Mouse (Mus musculus): ENCODE data around the gene Psd4. TPM values are rescaled to one million over a fixed set of nuclear protein-coding genes. Genes with fewer than 3 reads are reported as not detected.

Gene Psd4
- polyA plus RNA-seq, 1 experiment from 2014 or later = 5.4 TPM

- H3K9me3 ChIP-seq (ENCODE audit: control insufficient read depth) = no peaks in the 10 kb centered on the region
- no peaks in the 10 kb centered on the region for H3K4me1 ChIP-seq (replicated peaks; ENCODE audit: control insufficient read depth, insufficient read depth, low read length)
- H3K9ac ChIP-seq (ENCODE audit: low read depth, low read length) = no peak overlapping the region
- no peak overlapping the region for H3K4me3 ChIP-seq (ENCODE audit: low read depth, low read length)
- no peak overlapping the region for H3K27ac ChIP-seq (ENCODE audit: low read depth, low read length)
- ATAC-seq = no peak
- no peaks in the 10 kb centered on the region for H3K27me3 ChIP-seq (replicated peaks; ENCODE audit: control insufficient read depth, insufficient read depth, low read length)
- 74% methylated on average over 8 of the region's 8 CpGs for WGBS
- TF ChIP-seq CTCF (IDR thresholded peaks at IDR 0.05; ENCODE audit: low read depth) = no peak
- no peak overlapping the region for H3K4me2 ChIP-seq (replicated peaks; ENCODE audit: low read depth)
- no peaks in the 10 kb centered on the region for H3K36me3 ChIP-seq (ENCODE audit: control insufficient read depth, insufficient read depth)
Measured at GRCm38 (mm10) chr2:24345056-24345455, 22.3 kb upstream of the Psd4 start.

- H3K9ac ChIP-seq (ENCODE audit: low read depth, low read length) = no peak overlapping the region
- no peak for ATAC-seq
- no peak overlapping the region for H3K4me2 ChIP-seq (replicated peaks; ENCODE audit: low read depth)
- no peak for TF ChIP-seq CTCF (IDR thresholded peaks at IDR 0.05; ENCODE audit: low read depth)
- no peak overlapping the region for H3K4me3 ChIP-seq (ENCODE audit: low read depth, low read length)
- 85% methylated on average over 1 of the region's 1 CpGs for WGBS
- H3K9me3 ChIP-seq (ENCODE audit: control insufficient read depth) = no peaks in the 10 kb centered on the region
- H3K27me3 ChIP-seq (replicated peaks; ENCODE audit: control insufficient read depth, insufficient read depth, low read length) = no peaks in the 10 kb centered on the region
- no peaks in the 10 kb centered on the region for H3K36me3 ChIP-seq (ENCODE audit: control insufficient read depth, insufficient read depth)
- no peaks in the 10 kb centered on the region for H3K4me1 ChIP-seq (replicated peaks; ENCODE audit: control insufficient read depth, insufficient read depth, low read length)
- H3K27ac ChIP-seq (ENCODE audit: low read depth, low read length) = no peak overlapping the region
Measured at GRCm38 (mm10) chr2:24347926-24348325, 19.5 kb upstream of the Psd4 start.

GRCm38 (mm10) chr2:24351159-24351558 lies 16.2 kb upstream of the Psd4 start:
- no peak overlapping the region for H3K4me2 ChIP-seq (replicated peaks; ENCODE audit: low read depth)
- no peaks in the 10 kb centered on the region for H3K36me3 ChIP-seq (ENCODE audit: control insufficient read depth, insufficient read depth)
- H3K9me3 ChIP-seq (ENCODE audit: control insufficient read depth) = no peaks in the 10 kb centered on the region
- TF ChIP-seq CTCF (IDR thresholded peaks at IDR 0.05; ENCODE audit: low read depth) = no peak
- no peak overlapping the region for H3K4me3 ChIP-seq (ENCODE audit: low read depth, low read length)
- no peak for ATAC-seq
- no peaks in the 10 kb centered on the region for H3K27me3 ChIP-seq (replicated peaks; ENCODE audit: control insufficient read depth, insufficient read depth, low read length)
- no peak overlapping the region for H3K27ac ChIP-seq (ENCODE audit: low read depth, low read length)
- 58% methylated on average over 2 of the region's 2 CpGs for WGBS
- no peaks in the 10 kb centered on the region for H3K4me1 ChIP-seq (replicated peaks; ENCODE audit: control insufficient read depth, insufficient read depth, low read length)
- no peak overlapping the region for H3K9ac ChIP-seq (ENCODE audit: low read depth, low read length)

- Histone ChIP-seq H3K4me1 (replicated peaks; ENCODE audit: control insufficient read depth, insufficient read depth, low read length) (no peaks in the 10 kb centered on the region), H3K36me3 (ENCODE audit: control insufficient read depth, insufficient read depth) (no peaks in the 10 kb centered on the region)
- 98% methylated on average over 2 of the region's 2 CpGs for WGBS
Measured at GRCm38 (mm10) chr2:24353042-24353441, 14.3 kb upstream of the Psd4 start.

GRCm38 (mm10) chr2:24357642-24358041 lies 9.7 kb upstream of the Psd4 start:
- peak; percentile 65 for TF ChIP-seq CTCF (IDR thresholded peaks at IDR 0.05; ENCODE audit: low read depth)
- Histone ChIP-seq H3K9ac (ENCODE audit: low read depth, low read length) (no peak overlapping the region), H3K9me3 (ENCODE audit: control insufficient read depth) (no peaks in the 10 kb centered on the region), H3K27ac (ENCODE audit: low read depth, low read length) (no peak overlapping the region), H3K36me3 (ENCODE audit: control insufficient read depth, insufficient read depth) (no peaks in the 10 kb centered on the region), H3K4me3 (ENCODE audit: low read depth, low read length) (no peak overlapping the region), H3K4me2 (replicated peaks; ENCODE audit: low read depth) (no peak overlapping the region), H3K27me3 (replicated peaks; ENCODE audit: control insufficient read depth, insufficient read depth, low read length) (no peaks in the 10 kb centered on the region), H3K4me1 (replicated peaks; ENCODE audit: control insufficient read depth, insufficient read depth, low read length) (no peaks in the 10 kb centered on the region)
- WGBS = 10% methylated on average over 1 of the region's 1 CpGs
- no peak for ATAC-seq

More at GRCm38 (mm10) chr2:24353042-24353441, 14.3 kb upstream of the Psd4 start:
- no peak for ATAC-seq
- H3K27me3 ChIP-seq (replicated peaks; ENCODE audit: control insufficient read depth, insufficient read depth, low read length) = no peaks in the 10 kb centered on the region
- H3K9ac ChIP-seq (ENCODE audit: low read depth, low read length) = no peak overlapping the region
- TF ChIP-seq CTCF (IDR thresholded peaks at IDR 0.05; ENCODE audit: low read depth) = no peak
- no peaks in the 10 kb centered on the region for H3K9me3 ChIP-seq (ENCODE audit: control insufficient read depth)
- no peak overlapping the region for H3K4me3 ChIP-seq (ENCODE audit: low read depth, low read length)
- H3K27ac ChIP-seq (ENCODE audit: low read depth, low read length) = no peak overlapping the region
- H3K4me2 ChIP-seq (replicated peaks; ENCODE audit: low read depth) = no peak overlapping the region

GRCm38 (mm10) chr2:24359347-24359746 lies 8.0 kb upstream of the Psd4 start:
- Histone ChIP-seq H3K9ac (ENCODE audit: low read depth, low read length) (no peak overlapping the region), H3K4me1 (replicated peaks; ENCODE audit: control insufficient read depth, insufficient read depth, low read length) (no peaks in the 10 kb centered on the region), H3K9me3 (ENCODE audit: control insufficient read depth) (no peaks in the 10 kb centered on the region), H3K4me2 (replicated peaks; ENCODE audit: low read depth) (no peak overlapping the region), H3K27ac (ENCODE audit: low read depth, low read length) (no peak overlapping the region), H3K27me3 (replicated peaks; ENCODE audit: control insufficient read depth, insufficient read depth, low read length) (no peaks in the 10 kb centered on the region), H3K4me3 (ENCODE audit: low read depth, low read length) (no peak overlapping the region), H3K36me3 (ENCODE audit: control insufficient read depth, insufficient read depth) (no peaks in the 10 kb centered on the region)
- TF ChIP-seq CTCF (IDR thresholded peaks at IDR 0.05; ENCODE audit: low read depth) = no peak
- 76% methylated on average over 1 of the region's 1 CpGs for WGBS
- no peak for ATAC-seq

GRCm38 (mm10) chr2:24363818-24364217 lies 3.6 kb upstream of the Psd4 start:
- Histone ChIP-seq H3K36me3 (ENCODE audit: control insufficient read depth, insufficient read depth) (no peaks in the 10 kb centered on the region), H3K27ac (ENCODE audit: low read depth, low read length) (no peak overlapping the region), H3K27me3 (replicated peaks; ENCODE audit: control insufficient read depth, insufficient read depth, low read length) (no peaks in the 10 kb centered on the region), H3K4me3 (ENCODE audit: low read depth, low read length) (no peak overlapping the region), H3K4me1 (replicated peaks; ENCODE audit: control insufficient read depth, insufficient read depth, low read length) (peaks cover 5% of the 10 kb centered on the region; the same call in 1 of the 2 replicates), H3K9ac (ENCODE audit: low read depth, low read length) (no peak overlapping the region), H3K9me3 (ENCODE audit: control insufficient read depth) (no peaks in the 10 kb centered on the region), H3K4me2 (replicated peaks; ENCODE audit: low read depth) (no peak overlapping the region)
- WGBS = 75% methylated on average over 3 of the region's 3 CpGs
- no peak for ATAC-seq
- 0 out of 2 replicates have a peak, but pooled peaks have one; percentile 11 for TF ChIP-seq CTCF (IDR thresholded peaks at IDR 0.05; ENCODE audit: low read depth)
